Mouse (Mus musculus): ENCODE data around the gene Lrrc75b. TPM values are rescaled to one million over a fixed set of nuclear protein-coding genes. Genes with fewer than 3 reads are reported as not detected.
A peak's percentile ranks its signal among the peaks of the same experiment; 100 is the strongest.
"Not testable (repeated sequence)": the region's sequence is repeated elsewhere in the genome, so short reads cannot be mapped to it uniquely, and the experiment has no call there.

Lrrc75b gene
- total RNA-seq, 2 experiments from 2014 or later: 1.3 to 1.5 TPM

GRCm38 (mm10) chr10:75536123-75536522, 24.0 kb downstream of the Lrrc75b start:
- intact Hi-C loops (cut with DNase I): no loop called here

GRCm38 (mm10) chr10:75535423-75535822, 24.7 kb downstream of the Lrrc75b start:
- intact Hi-C loops (cut with DNase I): no loop called here
- DNase-seq: peak in 1 of 2 experiments; percentile 28

More at GRCm38 (mm10) chr10:75536123-75536522, 24.0 kb downstream of the Lrrc75b start:
- no peak for DNase-seq

DNA sequence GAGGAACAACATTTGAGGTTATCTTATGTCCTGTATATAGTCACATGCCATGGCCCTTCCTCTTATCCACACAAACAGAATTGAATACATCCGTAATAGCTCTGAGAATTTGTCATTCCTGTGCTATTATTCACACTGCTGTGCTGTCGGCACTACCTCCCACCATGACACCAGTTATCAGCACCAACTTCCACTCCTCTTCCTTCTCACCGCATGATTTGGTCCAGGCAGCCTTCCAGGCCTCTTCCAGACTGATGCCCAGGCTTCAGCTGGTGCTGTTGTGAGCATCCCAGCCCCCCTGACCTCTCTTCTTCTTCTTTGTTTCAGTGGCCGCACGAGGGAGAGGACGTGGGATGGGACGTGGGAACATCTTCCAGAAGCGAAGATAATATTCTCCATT, 25.2 kb downstream of the Lrrc75b start:
- peak; percentile 39 to 49 for DNase-seq
- intact Hi-C loops (cut with DNase I): no loop called here

DNA sequence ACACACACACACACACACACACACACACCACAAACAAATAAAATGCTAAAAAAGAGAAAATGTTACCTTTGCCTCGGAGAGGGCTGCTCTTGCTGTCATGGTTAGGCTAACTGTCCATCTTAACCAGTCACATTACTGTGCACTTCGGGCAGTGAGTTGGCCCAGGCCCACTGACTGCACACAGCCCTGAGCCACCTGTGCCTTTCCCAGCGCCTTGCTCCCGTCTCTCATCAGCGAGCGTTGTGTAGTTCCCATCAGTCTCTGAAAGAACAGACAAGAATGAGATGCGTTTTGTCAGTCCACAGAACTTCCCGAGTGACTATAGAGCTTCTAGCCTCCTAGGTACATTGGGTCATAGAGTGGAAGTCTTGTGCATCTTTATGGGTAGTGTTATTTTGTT, 25.9 kb downstream of the Lrrc75b start:
- intact Hi-C loops (cut with DNase I): no loop called here
- no peak for DNase-seq

DNA sequence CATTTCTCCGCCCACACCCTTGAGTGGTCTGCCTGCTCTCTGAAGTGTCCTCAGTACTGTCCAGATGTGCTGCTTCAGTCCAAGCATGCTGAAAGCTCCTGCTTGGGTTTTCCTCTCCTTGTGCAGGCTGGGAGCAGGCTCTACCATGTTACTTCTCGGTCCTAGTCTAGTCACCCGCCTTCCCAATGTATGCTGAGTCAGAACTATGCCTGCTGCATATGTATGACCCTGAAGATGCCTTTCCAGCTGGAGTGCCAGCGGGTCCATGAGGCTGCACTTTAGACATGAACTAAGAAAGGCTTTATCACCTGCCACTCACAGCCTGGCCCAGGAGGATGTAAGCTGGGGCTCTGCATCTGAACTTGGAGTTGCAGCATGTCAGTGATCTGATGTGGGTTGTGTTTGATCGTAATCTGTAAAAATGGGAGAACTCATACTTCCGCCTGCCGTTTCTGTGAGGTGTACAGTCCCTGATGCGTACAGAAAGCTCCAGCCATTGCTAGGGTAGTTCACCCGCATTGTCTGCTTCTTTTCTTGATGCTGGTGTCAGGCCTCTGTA, 28.5 kb downstream of the Lrrc75b start:
- intact Hi-C loops (cut with DNase I): no loop called here
- DNase-seq: no peak

- intact Hi-C loops (cut with DNase I): no loop called here
- no peak for DNase-seq
These were observed 29.8 kb downstream of the Lrrc75b start for GRCm38 (mm10) chr10:75530322-75530721.

- DNase-seq; intact Hi-C loops (cut with DNase I): not testable (repeated sequence)
These were observed 34.7 kb downstream of the Lrrc75b start for GRCm38 (mm10) chr10:75525450-75525849.

DNA sequence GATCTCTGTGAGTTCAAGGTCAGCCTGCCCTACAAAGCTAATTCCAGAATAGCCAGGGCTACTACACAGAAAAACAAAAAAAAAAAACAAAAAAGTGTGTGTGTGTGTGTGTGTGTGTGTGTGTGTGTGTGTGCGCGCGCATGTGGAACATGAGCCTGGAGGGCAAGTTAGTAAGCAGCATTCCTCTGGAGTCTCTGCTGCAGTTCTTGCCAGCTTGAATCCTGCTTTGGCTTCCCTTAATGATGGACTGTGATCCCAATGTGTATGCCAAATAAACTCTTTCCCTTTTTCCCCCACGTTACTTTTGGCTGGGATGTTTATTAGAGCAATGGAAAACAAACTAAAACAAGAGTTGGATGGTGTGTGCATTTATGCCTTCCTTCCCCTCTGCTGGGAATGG, 38.5 kb downstream of the Lrrc75b start:
- DNase-seq: no peak
- intact Hi-C loops (cut with DNase I): no loop called here

- no peak for DNase-seq
- intact Hi-C loops (cut with DNase I): no loop called here
These were observed 39.5 kb downstream of the Lrrc75b start for GRCm38 (mm10) chr10:75520581-75520980.

DNA sequence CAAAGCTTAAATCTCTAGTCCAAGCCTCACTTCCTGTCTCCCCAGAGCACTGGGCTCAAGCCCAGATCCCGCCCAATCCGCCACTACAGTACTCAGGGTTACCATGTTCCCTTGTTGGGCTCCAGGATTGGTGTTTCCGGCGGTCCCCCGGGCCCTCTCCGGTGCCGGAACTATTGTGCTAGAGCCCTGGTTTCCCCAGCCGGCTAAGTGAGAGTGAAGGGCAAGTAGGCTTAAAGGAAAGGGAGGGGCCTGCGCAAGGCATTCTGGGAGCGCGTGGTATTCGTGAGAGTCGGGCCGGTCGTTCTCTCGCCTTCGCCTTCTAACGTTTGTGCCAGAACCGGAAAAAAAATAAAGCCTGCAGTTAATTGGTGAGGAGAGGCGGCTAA, 42.4 kb downstream of the Lrrc75b start, which contains the start of gene Gucd1:
TSS of gene Gucd1 (minus strand) at position 215 of the 386 bp plus-strand sequence.
- intact Hi-C loops (cut with DNase I): no loop called here
- peak; percentile 95 to 98 for DNase-seq

GRCm38 (mm10) chr10:75517073-75517757, 42.9 kb downstream of the Lrrc75b start, which contains the start of gene Snrpd3:
Gene Snrpd3 (plus strand): TSS chr10:75517551.
- peak; percentile 94 for DNase-seq
- intact Hi-C loops (cut with DNase I): no loop called here

- intact Hi-C loops (cut with DNase I): no loop called here
- DNase-seq: no peak
These were observed 43.4 kb downstream of the Lrrc75b start for GRCm38 (mm10) chr10:75516724-75517072.

DNA sequence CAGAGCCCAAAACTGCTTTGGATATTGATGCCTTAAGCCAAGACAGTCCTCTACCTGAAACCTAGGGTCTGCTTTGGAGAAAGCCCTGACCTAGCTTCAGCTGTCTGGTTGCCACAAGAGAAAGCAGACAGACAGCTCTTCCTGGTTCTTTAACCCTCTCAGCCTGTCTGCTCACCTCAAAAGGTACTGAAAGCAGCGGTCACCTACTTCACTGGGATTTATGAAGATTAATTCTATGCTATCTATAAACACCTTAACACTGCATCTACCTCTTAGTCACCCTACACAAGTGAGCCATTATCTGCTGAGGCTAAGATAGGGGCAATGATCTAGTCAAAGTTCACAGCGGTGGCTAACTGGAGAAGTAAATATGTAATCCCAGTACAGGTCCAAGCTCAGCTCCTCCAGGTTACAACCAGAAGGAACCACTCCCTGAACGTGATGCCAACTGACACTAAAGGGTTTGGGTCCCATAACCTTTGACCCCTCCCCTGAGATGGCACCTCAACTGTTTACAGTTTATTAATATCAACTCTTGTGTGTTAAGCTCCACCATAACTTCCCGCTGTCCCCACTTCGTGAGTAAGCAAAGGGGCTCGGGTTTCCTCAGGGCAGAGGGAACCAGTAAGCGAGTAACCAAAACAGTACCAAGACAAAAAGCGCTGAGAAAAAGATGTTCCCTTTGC, 43.9 kb downstream of the Lrrc75b start:
- intact Hi-C loops (cut with DNase I): no loop called here
- no peak for DNase-seq

DNA sequence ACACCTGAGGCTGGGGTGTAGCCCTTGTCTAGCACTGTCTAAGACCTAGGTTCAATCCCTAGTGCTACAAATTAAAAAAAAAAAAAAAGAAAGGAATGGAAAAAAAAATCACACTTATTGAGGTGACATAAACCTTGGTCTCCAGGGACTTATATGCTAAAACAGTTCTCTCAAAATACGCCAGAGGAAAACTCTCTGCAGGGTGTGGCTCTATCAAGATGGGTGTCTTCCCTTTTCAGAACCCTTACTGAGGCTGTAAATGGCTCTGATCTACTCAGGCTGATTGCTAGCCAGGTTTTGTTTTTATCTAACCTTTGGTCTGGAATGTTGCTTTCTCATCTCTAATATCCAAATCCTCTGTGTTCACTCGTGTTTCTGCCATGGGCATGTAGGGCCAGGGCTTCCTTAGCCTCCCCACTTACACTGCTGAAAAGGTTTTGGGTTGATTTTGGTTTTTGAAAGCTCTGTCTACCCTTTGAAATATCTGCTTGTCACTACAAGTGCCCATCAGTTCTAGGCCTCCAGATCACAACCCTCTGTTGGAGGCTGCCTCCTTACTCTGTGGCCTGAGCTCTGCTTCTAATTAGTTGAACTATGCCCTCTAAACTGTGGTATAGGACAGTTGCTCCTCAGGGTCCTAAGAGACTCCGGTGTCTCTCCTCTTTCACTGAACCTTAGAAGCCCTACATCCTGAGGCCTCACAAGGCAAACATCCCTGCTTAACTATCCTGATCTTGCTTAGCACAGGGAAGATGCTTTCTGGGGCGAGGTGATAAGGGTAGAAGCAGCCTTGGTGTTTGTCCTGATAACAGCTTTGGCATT, 44.7 kb downstream of the Lrrc75b start:
- intact Hi-C loops (cut with DNase I): no loop called here
- DNase-seq: no peak

GRCm38 (mm10) chr10:75514361-75514760, 45.8 kb downstream of the Lrrc75b start:
- intact Hi-C loops (cut with DNase I): no loop called here
- DNase-seq: no peak

DNA sequence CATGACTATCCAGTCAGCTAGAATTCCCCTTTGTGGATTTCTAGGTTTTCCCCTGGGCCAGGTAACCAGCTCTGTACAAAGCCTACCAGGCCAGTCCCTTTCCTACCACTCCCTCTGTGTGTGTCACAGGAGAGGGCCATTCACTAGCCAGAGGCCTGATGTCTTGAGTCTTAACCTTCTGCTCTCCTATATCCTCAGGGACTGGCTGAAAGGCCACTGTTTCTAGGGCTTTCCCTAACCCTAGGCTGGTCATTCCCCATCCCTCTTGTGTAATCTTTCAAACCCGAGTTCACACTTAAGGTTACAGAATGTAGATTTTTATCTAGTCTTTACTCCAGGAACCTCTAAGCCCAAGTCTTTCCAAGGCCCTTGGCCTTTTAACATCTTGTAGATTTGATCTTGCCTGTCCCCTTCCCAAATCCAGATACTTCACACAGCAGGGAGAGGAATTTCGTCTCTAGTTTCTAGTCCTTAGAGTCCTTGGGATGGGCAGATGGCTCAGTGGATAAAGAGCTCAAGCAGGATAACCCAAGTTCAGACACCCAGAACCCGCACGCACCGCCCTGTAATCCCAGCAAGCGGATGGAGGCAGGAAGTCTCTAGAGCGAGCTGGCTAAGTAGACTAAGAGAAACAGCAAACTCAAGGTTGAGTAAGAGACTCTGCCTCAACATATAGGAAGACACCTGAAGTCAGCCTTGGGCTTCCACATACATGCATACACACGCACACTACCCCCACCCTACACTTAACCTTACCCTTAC, 46.6 kb downstream of the Lrrc75b start:
- intact Hi-C loops (cut with DNase I): no loop called here
- DNase-seq: no peak

DNA sequence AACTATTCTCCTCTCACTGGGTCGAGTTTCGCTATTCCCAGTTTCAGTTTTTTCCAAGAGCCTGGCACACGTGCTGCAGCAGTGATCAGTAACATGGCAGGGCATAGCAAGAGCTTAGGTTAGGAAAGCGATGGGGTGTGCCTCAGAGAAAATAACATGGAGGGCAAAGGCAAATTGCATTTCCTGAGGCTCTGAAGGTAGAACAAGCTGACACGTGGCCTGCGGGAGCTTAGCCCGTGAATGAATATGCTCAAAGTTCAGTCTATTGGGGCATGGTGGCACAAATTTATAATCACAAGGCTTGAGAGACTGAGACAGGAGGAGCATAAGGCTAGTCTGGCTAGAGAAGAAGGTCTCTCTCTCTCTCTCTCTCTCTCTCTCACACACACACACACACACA, 47.3 kb downstream of the Lrrc75b start:
- intact Hi-C loops (cut with DNase I): no loop called here
- DNase-seq: no peak

DNA sequence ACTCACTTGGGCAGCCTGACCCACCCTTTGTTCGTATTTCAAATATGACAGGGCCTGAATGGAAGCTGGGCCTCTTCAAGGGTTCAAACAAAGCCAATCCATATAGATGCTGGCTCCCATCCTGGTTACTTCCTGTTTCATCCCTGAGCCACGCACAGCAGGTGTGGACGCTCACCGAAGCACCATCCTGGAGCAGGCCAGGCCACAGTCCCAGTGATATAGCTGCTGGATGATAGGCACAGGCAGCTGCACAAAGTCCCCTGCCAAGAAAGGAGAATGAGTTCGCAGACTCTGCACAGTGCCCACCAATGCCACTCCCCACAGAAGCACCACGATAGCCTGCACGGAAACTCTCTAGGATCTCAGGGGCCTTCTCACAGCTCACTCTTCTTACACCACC, 48.2 kb downstream of the Lrrc75b start:
- DNase-seq: no peak
- intact Hi-C loops (cut with DNase I): no loop called here

DNA sequence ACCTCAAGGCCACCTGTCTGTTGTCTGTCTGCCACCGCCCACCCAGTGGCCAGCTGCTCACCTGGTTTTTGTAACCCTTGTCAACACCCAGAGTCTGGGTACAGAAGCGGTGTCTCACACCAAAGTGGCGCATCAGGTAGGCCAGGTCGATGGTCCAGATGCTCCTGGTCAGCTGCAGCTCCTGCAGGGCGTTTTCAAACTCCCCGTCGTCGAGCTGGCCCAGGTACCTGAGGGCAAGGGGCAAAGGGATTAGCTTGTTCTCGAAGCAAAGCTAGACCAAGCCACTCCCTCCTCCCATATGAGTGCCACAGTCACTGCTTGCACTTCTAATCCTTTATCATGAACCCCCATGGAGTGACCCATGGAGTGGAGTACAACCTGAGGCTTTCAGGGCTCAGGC, 49.1 kb downstream of the Lrrc75b start:
- DNase-seq: no peak
- intact Hi-C loops (cut with DNase I): no loop called here

GRCm38 (mm10) chr10:75510446-75510845, 49.7 kb downstream of the Lrrc75b start:
- intact Hi-C loops (cut with DNase I): no loop called here
- DNase-seq: peak; percentile 60 to 73
